ENCODE assay signal across 8 mouse cellular contexts in the genomic region with DNA sequence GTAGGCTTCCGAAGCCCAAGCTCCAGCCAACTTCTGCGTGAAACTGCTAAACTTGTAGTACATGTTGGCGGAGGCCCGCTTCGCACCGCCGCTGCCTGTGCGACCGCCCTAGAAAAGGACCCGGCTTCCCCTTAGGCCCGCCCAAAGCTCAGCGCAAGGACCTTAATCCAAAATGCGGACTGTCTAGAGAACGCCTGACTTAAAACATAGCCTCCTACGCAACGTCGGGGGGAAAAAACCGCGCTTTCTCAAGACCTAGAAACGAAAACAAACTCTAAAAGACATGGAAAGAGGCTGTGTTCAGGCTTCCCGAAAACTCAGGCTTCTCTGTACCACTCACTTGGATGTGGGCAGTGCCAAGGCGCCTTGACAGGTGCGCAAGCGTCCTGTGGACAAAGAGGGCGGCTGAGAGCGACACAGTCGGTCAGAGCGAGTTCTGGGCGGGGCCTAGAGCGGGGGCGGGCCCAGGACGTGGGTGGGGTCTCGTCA. TPM values are rescaled to one million over a fixed set of nuclear protein-coding genes. Genes with fewer than 3 reads are reported as not detected.
DNase-seq lines count a peak whose midpoint lies in the region; ATAC-seq lines count a peak whose summit lies in the region.

No protein-coding gene starts in this region.

- peak; percentile 82 to 84 for DNase-seq in adrenal gland, adult 18-20 months (ENCODE audit: low spot score in 2 of 2)
- DNase-seq in embryo, embryonic 11 days, result peak; percentile 96
- DNase-seq in gastrocnemius, postnatal 25 days, result peak; percentile 88
- peak; percentile 98 for DNase-seq in intestine, embryonic 14.5 days (ENCODE audit: low spot score)
- peak; percentile 91 to 94 for DNase-seq in left cerebral cortex, postnatal 14 days (ENCODE audit: low spot score in 2 of 2)
- peak; percentile 92 for DNase-seq in mesoderm, embryonic 11.5 days (ENCODE audit: low read depth, low spot score)
- DNase-seq in right cerebral cortex, postnatal 36 days (ENCODE audit: low spot score in 2 of 2), result peak; percentile 83 to 89
- DNase-seq in yolk sac, embryonic 10.5 days (ENCODE audit: low spot score), result peak; percentile 96

- peaks cover 10% of the 10 kb centered on the region for H3K4me1 ChIP-seq in intestine, embryonic 14.5 days (replicated peaks; ENCODE audit: control insufficient read depth, insufficient read depth, low read length)

- H3K36me3 ChIP-seq in intestine, embryonic 14.5 days (ENCODE audit: control insufficient read depth, insufficient read depth, low read length), result no peaks in the 10 kb centered on the region

- H3K4me3 ChIP-seq in intestine, embryonic 14.5 days (ENCODE audit: low read depth, low read length), result peak overlapping the region; percentile 53

- under 1% methylated on average over 33 of the region's 33 CpGs for WGBS in intestine, embryonic 14.5 days

- peak overlapping the region; percentile 67 for H3K9ac ChIP-seq in intestine, embryonic 14.5 days (ENCODE audit: low read length)

- H3K27me3 ChIP-seq in intestine, embryonic 14.5 days (replicated peaks; ENCODE audit: control insufficient read depth, insufficient read depth, low read length), result no peaks in the 10 kb centered on the region

- H3K27ac ChIP-seq in intestine, embryonic 14.5 days (ENCODE audit: low read depth), result peak overlapping the region; percentile 82

- intact Hi-C loops in left cerebral cortex, postnatal 14 days (cut with DNase I), result loop anchor here (10.0 kb wide), 1 partner anchor 239 kb away; no protein-coding TSS in a partner anchor

- peak overlapping the region; percentile 76 for H3K4me2 ChIP-seq in intestine, embryonic 14.5 days (ENCODE audit: low read length)

- peak; percentile 98 for ATAC-seq in intestine, embryonic 14.5 days (replicated peaks; ENCODE audit: low FRiP score, low TSS enrichment, low read depth)

- H3K9me3 ChIP-seq in intestine, embryonic 14.5 days (ENCODE audit: control insufficient read depth, low read length), result no peaks in the 10 kb centered on the region

RNA-seq across cellular contexts. Expression of gene Cox7a2l, which starts 2.9 kb away (rescaled TPM):
- total RNA-seq in adrenal gland, adult 18-20 months (2021), result 100 to 1,000 TPM; 186 to 198 TPM
- 100 to 1,000 TPM; 134 to 151 TPM for total RNA-seq in gastrocnemius, postnatal 25 days (2021)
- polyA plus RNA-seq in intestine, embryonic 14.5 days (2014; fragmentation: Nextera tagmentation; extraction: Ambion mirVana), result 192 and 198 TPM in 2 replicates
- 100 to 1,000 TPM; 172 to 178 TPM for total RNA-seq in left cerebral cortex, postnatal 14 days (2021)

Comparison
In these comparisons a context has a peak if more than half of its experiments do, and no peak if none do; other contexts are left out.
1. Peak in every context shown above with its lines: DNase-seq, ATAC-seq, H3K4me3 ChIP-seq and H3K27ac ChIP-seq.